Mouse (Mus musculus) lung, postnatal 0 days (tissue): ENCODE measurements at regions not wholly inside any gene's neighbourhood (a gene's known extent, or its start where the extent isn't known, plus 50 kb on each side); places are given as distances from the start of the nearest gene placed in this dataset.

Experiments used
- ATAC-seq: fragments of 200-750 bp; cut with Nextera tagmentation; 2 replicates; pipeline ENCODE4 v1.8.0; 2017; ENCODE audit warnings: moderate library complexity
- DNase-seq: peaks from one replicate; pipeline ENCODE4 v3.0.0-alpha.2; 2016; ENCODE audit warnings: low spot score
- H3K27ac ChIP-seq: fragments of 300-500 bp; sonication (generic); 2 replicates; pipeline ENCODE4 v1.5.1; 2014; ENCODE audit warnings: antibody characterized with exemption, mild to moderate bottlenecking, low read length, mixed read lengths
- H3K27me3 ChIP-seq: fragments of 300-500 bp; sonication (generic); replicated peaks from 2 replicates; pipeline ENCODE4 v1.6.1; 2014; ENCODE audit warnings: low read length, mixed read lengths; ENCODE audit not compliant: insufficient read depth
- H3K36me3 ChIP-seq: fragments of 300-500 bp; sonication (generic); 2 replicates; pipeline ENCODE4 v1.6.1; 2014; ENCODE audit warnings: low read length, mixed read lengths; ENCODE audit not compliant: insufficient read depth
- H3K4me1 ChIP-seq: fragments of 300-500 bp; sonication (generic); 2 replicates; pipeline ENCODE4 v1.6.1; 2014; ENCODE audit warnings: antibody characterized with exemption, low read depth, low read length, mixed read lengths; ENCODE audit not compliant: insufficient read depth
- H3K4me2 ChIP-seq: fragments of 300-500 bp; sonication (generic); replicated peaks from 2 replicates; pipeline ENCODE4 v1.6.1; 2014; ENCODE audit warnings: low read depth, mild to moderate bottlenecking, low read length, moderate library complexity, mixed read lengths
- H3K4me3 ChIP-seq: fragments of 300-500 bp; sonication (generic); 2 replicates; pipeline ENCODE4 v1.5.1; 2014; ENCODE audit warnings: low read depth, low read length
- H3K9ac ChIP-seq: fragments of 300-500 bp; sonication (generic); replicated peaks from 2 replicates; pipeline ENCODE4 v1.6.1; 2014; ENCODE audit warnings: low read depth, mild to moderate bottlenecking
- H3K9me3 ChIP-seq: fragments of 300-500 bp; sonication (generic); 2 replicates; pipeline ENCODE4 v1.6.1; 2016; ENCODE audit warnings: low read length, mixed read lengths
- CTCF ChIP-seq: IDR thresholded peaks from 2 replicates; pipeline ENCODE4 v1.5.1; 2016; ENCODE audit warnings: antibody characterized with exemption, mild to moderate bottlenecking
- EP300 ChIP-seq: IDR thresholded peaks from 2 replicates; pipeline ENCODE4 v1.6.1; 2016; ENCODE audit warnings: antibody characterized with exemption, mild to moderate bottlenecking, control low read depth
- WGBS: fragments of 180-500 bp; shearing (Covaris S2); extraction: QIAGEN DNeasy Blood & Tissue Kit; methylation state at CpG from one replicate; pipeline ENCODE4 v1.1.7; 2014; 5-methylcytosine and 5-hydroxymethylcytosine counted together

GRCm38 (mm10) chr12:118488038-118488437, 186.8 kb upstream of the Sp4 start:
- DNase-seq, result no peak
- H3K9me3 ChIP-seq, result no peaks in the 10 kb centered on the region
- H3K9ac ChIP-seq, result no peak overlapping the region
- TF ChIP-seq CTCF (no peak), EP300 (no peak)
- no peaks in the 10 kb centered on the region for H3K4me1 ChIP-seq
- no peak overlapping the region for H3K4me3 ChIP-seq
- no peak overlapping the region for H3K4me2 ChIP-seq
- H3K36me3 ChIP-seq, result no peaks in the 10 kb centered on the region
- 84% methylated on average over 5 of the region's 5 CpGs for WGBS
- no peaks in the 10 kb centered on the region for H3K27me3 ChIP-seq
- ATAC-seq, result no peak
- H3K27ac ChIP-seq, result no peak overlapping the region

- WGBS, result 82% methylated on average over 6 of the region's 6 CpGs
- Histone ChIP-seq H3K4me1 (no peaks in the 10 kb centered on the region), H3K9me3 (no peaks in the 10 kb centered on the region), H3K9ac (no peak overlapping the region), H3K4me3 (no peak overlapping the region), H3K4me2 (no peak overlapping the region), H3K27me3 (no peaks in the 10 kb centered on the region), H3K36me3 (no peaks in the 10 kb centered on the region), H3K27ac (no peak overlapping the region)
- DNase-seq (no peak), ATAC-seq (no peak)
- no peak for TF ChIP-seq CTCF
- no peak for TF ChIP-seq EP300
Observed at GRCm38 (mm10) chr12:118486434-118486833, 185.2 kb upstream of the Sp4 start.

- no peak for ATAC-seq
- H3K9me3 ChIP-seq, result no peaks in the 10 kb centered on the region
- no peak for DNase-seq
- TF ChIP-seq EP300 (no peak), CTCF (no peak)
- no peak overlapping the region for H3K4me2 ChIP-seq
- no peak overlapping the region for H3K9ac ChIP-seq
- H3K36me3 ChIP-seq, result no peaks in the 10 kb centered on the region
- 66% methylated on average over 2 of the region's 2 CpGs for WGBS
- no peaks in the 10 kb centered on the region for H3K4me1 ChIP-seq
- H3K27me3 ChIP-seq, result no peaks in the 10 kb centered on the region
- H3K4me3 ChIP-seq, result no peak overlapping the region
- H3K27ac ChIP-seq, result no peak overlapping the region
Observed at GRCm38 (mm10) chr12:118481347-118481746, 180.1 kb upstream of the Sp4 start.

- no peak for TF ChIP-seq EP300
- no peak for TF ChIP-seq CTCF
Observed at GRCm38 (mm10) chr12:118474732-118475131, 173.5 kb upstream of the Sp4 start.

GRCm38 (mm10) chr12:118466837-118467236, 165.6 kb upstream of the Sp4 start:
- ATAC-seq, result no peak
- Histone ChIP-seq H3K4me2 (no peak overlapping the region), H3K4me3 (no peak overlapping the region), H3K4me1 (no peaks in the 10 kb centered on the region), H3K27ac (no peak overlapping the region), H3K9ac (no peak overlapping the region), H3K27me3 (no peaks in the 10 kb centered on the region), H3K36me3 (no peaks in the 10 kb centered on the region), H3K9me3 (no peaks in the 10 kb centered on the region)
- 78% methylated on average over 3 of the region's 3 CpGs for WGBS
- TF ChIP-seq CTCF (no peak), EP300 (no peak)
- no peak for DNase-seq

More at GRCm38 (mm10) chr12:118474732-118475131, 173.5 kb upstream of the Sp4 start:
- H3K4me1 ChIP-seq, result no peaks in the 10 kb centered on the region
- H3K36me3 ChIP-seq, result no peaks in the 10 kb centered on the region
- WGBS, result 78% methylated on average over 3 of the region's 3 CpGs
- no peaks in the 10 kb centered on the region for H3K27me3 ChIP-seq
- DNase-seq (no peak), ATAC-seq (no peak)
- no peaks in the 10 kb centered on the region for H3K9me3 ChIP-seq
- no peak overlapping the region for H3K4me2 ChIP-seq
- H3K4me3 ChIP-seq, result no peak overlapping the region
- H3K27ac ChIP-seq, result no peak overlapping the region
- H3K9ac ChIP-seq, result no peak overlapping the region

- Histone ChIP-seq H3K4me1 (no peaks in the 10 kb centered on the region), H3K4me3 (peak overlapping the region; percentile 8; the same call in 1 of the 2 replicates), H3K27ac (no peak overlapping the region), H3K4me2 (peak overlapping the region; percentile 39), H3K9ac (no peak overlapping the region), H3K36me3 (no peaks in the 10 kb centered on the region), H3K27me3 (peaks cover 19% of the 10 kb centered on the region), H3K9me3 (no peaks in the 10 kb centered on the region)
- TF ChIP-seq EP300 (no peak), CTCF (peak; percentile 80)
- peak; percentile 54 for DNase-seq
- peak; percentile 67 for ATAC-seq
- WGBS, result 10% methylated on average over 36 of the region's 36 CpGs
Observed at GRCm38 (mm10) chr12:118457493-118458408, 156.5 kb upstream of the Sp4 start.
